Mouse (Mus musculus) retina, postnatal 7 days (tissue): ENCODE measurements at regions not wholly inside any gene's neighbourhood (a gene's known extent, or its start where the extent isn't known, plus 50 kb on each side); places are given as distances from the start of the nearest gene placed in this dataset.
A peak's percentile ranks its signal among the peaks of the same experiment; 100 is the strongest.
"Not testable (repeated sequence)": the region's sequence is repeated elsewhere in the genome, so short reads cannot be mapped to it uniquely, and the experiment has no call there.

Source experiments
- DNase-seq: peaks from one replicate; pipeline ENCODE4 v3.0.0-alpha.2; 2012; ENCODE audit warnings: low read depth, low spot score

- peak; percentile 4 for DNase-seq
These were observed 220.8 kb upstream of the Irx1 start for GRCm38 (mm10) chr13:72184116-72184845.

GRCm38 (mm10) chr13:72184846-72185118 lies 221.3 kb upstream of the Irx1 start:
- no peak for DNase-seq

GRCm38 (mm10) chr13:72195881-72196280 lies 232.4 kb upstream of the Irx1 start:
- DNase-seq: no peak

GRCm38 (mm10) chr13:72198341-72199105 lies 235.0 kb upstream of the Irx1 start:
- DNase-seq: no peak

GRCm38 (mm10) chr13:72209518-72209917 lies 246.0 kb upstream of the Irx1 start:
- no peak for DNase-seq

- DNase-seq: no peak
These were observed 246.5 kb upstream of the Irx1 start for GRCm38 (mm10) chr13:72209946-72210456.

- no peak for DNase-seq
These were observed 247.2 kb upstream of the Irx1 start for GRCm38 (mm10) chr13:72210474-72211309.

- no peak for DNase-seq
These were observed 248.2 kb upstream of the Irx1 start for GRCm38 (mm10) chr13:72211716-72212115.

- no peak for DNase-seq
These were observed 249.2 kb upstream of the Irx1 start for GRCm38 (mm10) chr13:72212747-72213146.

- no peak for DNase-seq
These were observed 255.8 kb upstream of the Irx1 start for GRCm38 (mm10) chr13:72219329-72219728.

- DNase-seq: no peak
These were observed 263.6 kb upstream of the Irx1 start for GRCm38 (mm10) chr13:72227102-72227501.

GRCm38 (mm10) chr13:72231032-72231591 lies 267.6 kb upstream of the Irx1 start:
- DNase-seq: peak; percentile 9

GRCm38 (mm10) chr13:72232080-72232479 lies 268.6 kb upstream of the Irx1 start:
- no peak for DNase-seq

- no peak for DNase-seq
These were observed 278.4 kb upstream of the Irx1 start for GRCm38 (mm10) chr13:72241919-72242318.

GRCm38 (mm10) chr13:72250419-72250818 lies 286.9 kb upstream of the Irx1 start:
- DNase-seq: no peak

- not testable (repeated sequence) for DNase-seq
These were observed 289.7 kb upstream of the Irx1 start for GRCm38 (mm10) chr13:72253242-72253641.

GRCm38 (mm10) chr13:72258794-72259193 lies 295.3 kb upstream of the Irx1 start:
- no peak for DNase-seq

- DNase-seq: no peak
These were observed 300.9 kb upstream of the Irx1 start for GRCm38 (mm10) chr13:72264416-72264815.

GRCm38 (mm10) chr13:72265116-72265515 lies 301.6 kb upstream of the Irx1 start:
- DNase-seq: no peak

- DNase-seq: no peak
These were observed 302.1 kb upstream of the Irx1 start for GRCm38 (mm10) chr13:72265650-72266049.

GRCm38 (mm10) chr13:72266174-72266768 lies 302.7 kb upstream of the Irx1 start:
- DNase-seq: no peak
